Mouse (Mus musculus) liver, adult 2 months (tissue): ENCODE results near the gene Ttc27.

Experiments used
- CTCF ChIP-seq: fragments of 200-500 bp; IDR thresholded peaks from 2 replicates; pipeline ENCODE4 v1.5.1; 2011; ENCODE audit warnings: low read depth, low read length, control low read depth
- POLR2A ChIP-seq: fragments of 200-500 bp; IDR thresholded peaks from 2 replicates; pipeline ENCODE4 v1.6.1; 2011; ENCODE audit warnings: low read length, control low read depth; ENCODE audit not compliant: insufficient read depth; ENCODE audit errors: extremely low read depth

- TF ChIP-seq CTCF, result no peak
- TF ChIP-seq POLR2A, result no peak
Measured at GRCm38 (mm10) chr17:74752906-74753627, 35.5 kb downstream of the Ttc27 start.
